Mouse (Mus musculus) heart, embryonic 14.5 days (tissue): Measurements from ENCODE around the gene Slc35a1. TPM values are rescaled to one million over a fixed set of nuclear protein-coding genes. Genes with fewer than 3 reads are reported as not detected.
A peak's percentile ranks its signal among the peaks of the same experiment; 100 is the strongest.

ENCODE experiments used
- ATAC-seq: fragments of 200-750 bp; cut with Nextera tagmentation; 2 replicates; pipeline ENCODE4 v1.8.0; 2017; ENCODE audit warnings: low read depth, moderate TSS enrichment; ENCODE audit not compliant: insufficient number of reproducible peaks, insufficient read depth, low FRiP score
- H3K27ac ChIP-seq, 2 experiments: fragments of 200-500 bp in 1 of 2; fragments of 300-500 bp in 1 of 2; sonication (generic) in 1 of 2; replicated peaks in 1 of 2; 2 replicates each; pipeline ENCODE4 v1.5.1; 2012 to 2014; ENCODE audit warnings: low read depth in 2 of 2, low read length in 2 of 2, control low read depth in 1 of 2, mild to moderate bottlenecking in 1 of 2, mixed read lengths in 1 of 2; ENCODE audit not compliant: control insufficient read depth in 1 of 2, insufficient read depth in 1 of 2
- H3K27me3 ChIP-seq: fragments of 300-500 bp; sonication (generic); 2 replicates; pipeline ENCODE4 v1.6.1; 2014; ENCODE audit warnings: mild to moderate bottlenecking, low read length, control low read depth; ENCODE audit not compliant: control insufficient read depth, insufficient read depth
- H3K36me3 ChIP-seq: fragments of 300-500 bp; sonication (generic); 2 replicates; pipeline ENCODE4 v1.6.1; 2014; ENCODE audit warnings: mild to moderate bottlenecking, control low read depth, low read length, mixed read lengths; ENCODE audit not compliant: control insufficient read depth, insufficient read depth
- H3K4me1 ChIP-seq, 2 experiments: fragments of 200-500 bp in 1 of 2; fragments of 300-500 bp in 1 of 2; sonication (generic) in 1 of 2; 2 replicates each; pipeline ENCODE4 v1.6.1; 2012 to 2014; ENCODE audit warnings: low read length in 2 of 2, control low read depth in 1 of 2, mixed read lengths in 1 of 2; ENCODE audit not compliant: control insufficient read depth in 2 of 2, insufficient read depth in 2 of 2
- H3K4me2 ChIP-seq: fragments of 300-500 bp; sonication (generic); 2 replicates; pipeline ENCODE4 v1.6.1; 2014; ENCODE audit warnings: mild to moderate bottlenecking, low read length
- H3K4me3 ChIP-seq, 2 experiments: fragments of 200-500 bp in 1 of 2; fragments of 300-500 bp in 1 of 2; sonication (generic) in 1 of 2; 2 replicates each; pipeline ENCODE4 v1.5.1; 2012 to 2014; ENCODE audit warnings: low read length in 2 of 2, mild to moderate bottlenecking in 2 of 2, control low read depth in 1 of 2, low read depth in 1 of 2, moderate library complexity in 1 of 2; ENCODE audit not compliant: control insufficient read depth in 1 of 2, insufficient read depth in 1 of 2
- H3K9ac ChIP-seq: fragments of 300-500 bp; sonication (generic); 2 replicates; pipeline ENCODE4 v1.6.1; 2014; ENCODE audit warnings: mild to moderate bottlenecking, low read length
- H3K9me3 ChIP-seq: fragments of 300-500 bp; sonication (generic); 2 replicates; pipeline ENCODE4 v1.6.1; 2016; ENCODE audit warnings: low read length, control low read depth; ENCODE audit not compliant: control insufficient read depth
- WGBS: fragments of 180-500 bp; shearing (Covaris S2); extraction: QIAGEN DNeasy Blood & Tissue Kit; methylation state at CpG from one replicate; pipeline ENCODE4 v1.1.7; 2014; 5-methylcytosine and 5-hydroxymethylcytosine counted together
- polyA plus RNA-seq: library from polyadenylated mRNA; unstranded; fragments of >200 nt; fragmentation: Nextera tagmentation; extraction: Ambion mirVana; gene quantifications from 2 replicates; pipeline ENCODE4 v1.2.1, GENCODE M21; 2014

Gene Slc35a1
- polyA plus RNA-seq, 1 experiment from 2014 or later = 55.7 TPM

GRCm38 (mm10) chr4:34629956-34630355, 57.3 kb downstream of the Slc35a1 start:
- no peak for ATAC-seq
- H3K9ac ChIP-seq = no peak overlapping the region
- H3K27ac ChIP-seq = no peak overlapping the region
- WGBS = 47% methylated on average over 1 of the region's 1 CpGs
- H3K36me3 ChIP-seq = peaks cover 67% of the 10 kb centered on the region
- H3K9me3 ChIP-seq = no peaks in the 10 kb centered on the region
- H3K4me1 ChIP-seq = no peaks in the 10 kb centered on the region
- no peaks in the 10 kb centered on the region for H3K27me3 ChIP-seq
- no peak overlapping the region for H3K4me2 ChIP-seq
- H3K4me3 ChIP-seq = no peak overlapping the region

GRCm38 (mm10) chr4:34626401-34626800, 60.8 kb downstream of the Slc35a1 start:
- no peaks in the 10 kb centered on the region for H3K27me3 ChIP-seq
- ATAC-seq = no peak
- H3K36me3 ChIP-seq = peaks cover 68% of the 10 kb centered on the region
- no peak overlapping the region for H3K4me2 ChIP-seq
- H3K4me3 ChIP-seq = no peak overlapping the region
- no peaks in the 10 kb centered on the region for H3K9me3 ChIP-seq
- 88% methylated on average over 6 of the region's 6 CpGs for WGBS
- H3K4me1 ChIP-seq = no peaks in the 10 kb centered on the region
- H3K9ac ChIP-seq = no peak overlapping the region
- H3K27ac ChIP-seq = no peak overlapping the region

GRCm38 (mm10) chr4:34625556-34625955, 61.7 kb downstream of the Slc35a1 start:
- no peak overlapping the region for H3K9ac ChIP-seq
- H3K4me3 ChIP-seq = no peak overlapping the region
- H3K27me3 ChIP-seq = no peaks in the 10 kb centered on the region
- H3K36me3 ChIP-seq = peaks cover 60% of the 10 kb centered on the region
- H3K27ac ChIP-seq = no peak overlapping the region
- no peak overlapping the region for H3K4me2 ChIP-seq
- ATAC-seq = no peak
- no peaks in the 10 kb centered on the region for H3K9me3 ChIP-seq
- 76% methylated on average over 4 of the region's 4 CpGs for WGBS
- no peaks in the 10 kb centered on the region for H3K4me1 ChIP-seq

- H3K4me1 ChIP-seq = peaks cover 2 to 19% of the 10 kb centered on the region in 2 experiments
- peaks cover 9% of the 10 kb centered on the region; the same call in 1 of the 2 replicates for H3K36me3 ChIP-seq
- H3K4me3 ChIP-seq = peak overlapping the region in 1 of 2 experiments; percentile 84; a peak in 1 of 4 replicates
- H3K9ac ChIP-seq = peak overlapping the region; percentile 93; the same call in 1 of the 2 replicates
- 80% methylated on average over 8 of the region's 8 CpGs for WGBS
- no peaks in the 10 kb centered on the region for H3K27me3 ChIP-seq
- no peak overlapping the region for H3K27ac ChIP-seq
- no peak for ATAC-seq
- H3K9me3 ChIP-seq = no peaks in the 10 kb centered on the region
- peak overlapping the region; percentile 70 for H3K4me2 ChIP-seq
Measured at GRCm38 (mm10) chr4:34616146-34616545, 71.1 kb downstream of the Slc35a1 start.

- peak overlapping the region; percentile 70 for H3K4me2 ChIP-seq
- H3K9ac ChIP-seq = peak overlapping the region; percentile 93
- no peaks in the 10 kb centered on the region for H3K27me3 ChIP-seq
- H3K9me3 ChIP-seq = no peaks in the 10 kb centered on the region
- peaks cover 10% of the 10 kb centered on the region; the same call in 1 of the 2 replicates for H3K36me3 ChIP-seq
- H3K27ac ChIP-seq = peak overlapping the region in 1 of 2 experiments; percentile 87; a peak in 2 of 4 replicates
- peaks cover 2 to 19% of the 10 kb centered on the region in 2 experiments for H3K4me1 ChIP-seq
- ATAC-seq = no peak
- H3K4me3 ChIP-seq = peak overlapping the region; percentile 84 to 87
- 1% methylated on average over 13 of the region's 13 CpGs for WGBS
Measured at GRCm38 (mm10) chr4:34615303-34615702, 71.9 kb downstream of the Slc35a1 start.

GRCm38 (mm10) chr4:34614630-34615094, 72.6 kb downstream of the Slc35a1 start, which contains the start of the genes Orc3 and Rars2:
Gene Orc3 (minus strand): TSS chr4:34614944.
Gene Rars2 (plus strand): TSS chr4:34614957.
- H3K4me2 ChIP-seq = peak within 1 kb of the TSS; percentile 70
- H3K27ac ChIP-seq = peak within 1 kb of the TSS; percentile 86 to 87
- H3K4me3 ChIP-seq = peak within 1 kb of the TSS; percentile 84 to 87
- peaks cover 16% of the 10 kb centered on the region for H3K36me3 ChIP-seq
- under 1% methylated on average over 42 of the region's 42 CpGs for WGBS
- no peaks in the 10 kb centered on the region for H3K9me3 ChIP-seq
- H3K9ac ChIP-seq = peak within 1 kb of the TSS; percentile 93
- peaks cover 2 to 19% of the 10 kb centered on the region in 2 experiments for H3K4me1 ChIP-seq
- no peaks in the 10 kb centered on the region for H3K27me3 ChIP-seq
- ATAC-seq = peak; percentile 95

- no peak for ATAC-seq
- no peak overlapping the region; a peak in 1 of 4 replicates for H3K27ac ChIP-seq
- peak overlapping the region; percentile 84 to 87; a peak in 3 of 4 replicates for H3K4me3 ChIP-seq
- H3K9me3 ChIP-seq = no peaks in the 10 kb centered on the region
- WGBS = 63% methylated on average over 6 of the region's 6 CpGs
- peaks cover 21% of the 10 kb centered on the region for H3K36me3 ChIP-seq
- peaks cover 2 to 19% of the 10 kb centered on the region in 2 experiments for H3K4me1 ChIP-seq
- no peaks in the 10 kb centered on the region for H3K27me3 ChIP-seq
- peak overlapping the region; percentile 70 for H3K4me2 ChIP-seq
- H3K9ac ChIP-seq = peak overlapping the region; percentile 93
Measured at GRCm38 (mm10) chr4:34613571-34614145, 73.6 kb downstream of the Slc35a1 start.
